Mouse (Mus musculus): ENCODE measurements around the gene Ica1.

Ica1 gene

GRCm38 (mm10) chr6:8691199-8691975 lies 86.9 kb downstream of the Ica1 start:
- no peak for DNase-seq (ENCODE audit: low read depth, low spot score)

GRCm38 (mm10) chr6:8690441-8690840 lies 87.8 kb downstream of the Ica1 start:
- no peak for DNase-seq (ENCODE audit: low read depth, low spot score)

GRCm38 (mm10) chr6:8686678-8687580 lies 91.4 kb downstream of the Ica1 start:
- DNase-seq (ENCODE audit: low read depth, low spot score) = no peak

- no peak for DNase-seq (ENCODE audit: low read depth, low spot score)
Measured at GRCm38 (mm10) chr6:8683379-8683778, 94.9 kb downstream of the Ica1 start.

- no peak for DNase-seq (ENCODE audit: low read depth, low spot score)
Measured at GRCm38 (mm10) chr6:8680931-8681330, 97.4 kb downstream of the Ica1 start.

GRCm38 (mm10) chr6:8673013-8673412 lies 105.3 kb downstream of the Ica1 start:
- no peak for DNase-seq (ENCODE audit: low read depth, low spot score)

GRCm38 (mm10) chr6:8669343-8669742 lies 108.9 kb downstream of the Ica1 start:
- DNase-seq (ENCODE audit: low read depth, low spot score) = no peak

GRCm38 (mm10) chr6:8668013-8668811 lies 110.1 kb downstream of the Ica1 start:
- no peak for DNase-seq (ENCODE audit: low read depth, low spot score)

- DNase-seq (ENCODE audit: low read depth, low spot score) = no peak
Measured at GRCm38 (mm10) chr6:8665786-8666185, 112.5 kb downstream of the Ica1 start.

GRCm38 (mm10) chr6:8664956-8665355 lies 113.3 kb downstream of the Ica1 start:
- DNase-seq (ENCODE audit: low read depth, low spot score) = no peak

- no peak for DNase-seq (ENCODE audit: low read depth, low spot score)
Measured at GRCm38 (mm10) chr6:8663092-8663740, 115.1 kb downstream of the Ica1 start.

GRCm38 (mm10) chr6:8661404-8661803 lies 116.9 kb downstream of the Ica1 start:
- no peak for DNase-seq (ENCODE audit: low read depth, low spot score)

GRCm38 (mm10) chr6:8660076-8660475 lies 118.2 kb downstream of the Ica1 start:
- no peak for DNase-seq (ENCODE audit: low read depth, low spot score)

- no peak for DNase-seq (ENCODE audit: low read depth, low spot score)
Measured at GRCm38 (mm10) chr6:8659194-8659959, 118.9 kb downstream of the Ica1 start.

- no peak for DNase-seq (ENCODE audit: low read depth, low spot score)
Measured at GRCm38 (mm10) chr6:8658431-8658830, 119.9 kb downstream of the Ica1 start.

- DNase-seq (ENCODE audit: low read depth, low spot score) = no peak
Measured at GRCm38 (mm10) chr6:8657459-8657858, 120.8 kb downstream of the Ica1 start.

GRCm38 (mm10) chr6:8655454-8655853 lies 122.8 kb downstream of the Ica1 start:
- no peak for DNase-seq (ENCODE audit: low read depth, low spot score)

- DNase-seq (ENCODE audit: low read depth, low spot score) = no peak
Measured at GRCm38 (mm10) chr6:8650413-8650812, 127.9 kb downstream of the Ica1 start.

GRCm38 (mm10) chr6:8649295-8649865 lies 128.9 kb downstream of the Ica1 start:
- DNase-seq (ENCODE audit: low read depth, low spot score) = peak; percentile 12
